Mouse (Mus musculus): ENCODE results near the gene Armh3. TPM values are rescaled to one million over a fixed set of nuclear protein-coding genes. Genes with fewer than 3 reads are reported as not detected.

The Armh3 gene
- polyA plus RNA-seq, 1 experiment from 2014 or later = 18.8 TPM

DNA sequence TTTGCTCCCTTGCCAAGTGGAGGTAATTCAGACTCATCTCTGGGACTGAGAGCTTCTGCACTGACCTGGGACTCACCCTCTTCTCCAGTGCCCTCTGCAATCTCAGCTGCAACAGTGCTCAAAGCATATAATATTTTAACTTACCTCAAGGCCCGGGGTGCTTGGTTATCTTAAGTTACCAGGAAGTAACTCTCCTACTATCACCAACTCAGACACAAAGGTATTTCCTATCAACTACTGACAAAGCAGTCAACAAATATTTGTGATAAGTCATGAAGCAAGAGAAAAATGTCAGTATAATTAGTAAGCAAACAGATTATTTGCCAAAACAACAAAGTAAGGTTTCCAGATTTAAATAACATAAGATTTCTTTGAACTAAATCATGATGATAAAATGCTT is 125.0 kb downstream of the Armh3 start:
- H3K27ac ChIP-seq = no peak overlapping the region
- ATAC-seq (replicated peaks; ENCODE audit: low FRiP score) = no peak
- H3K4me2 ChIP-seq = no peak overlapping the region
- H3K4me3 ChIP-seq (replicated peaks) = no peak overlapping the region
- no peaks in the 10 kb centered on the region for H3K27me3 ChIP-seq
- H3K9ac ChIP-seq = no peak overlapping the region
- H3K9me3 ChIP-seq (replicated peaks) = no peaks in the 10 kb centered on the region
- WGBS = 55% methylated on average over 1 of the region's 1 CpGs
- peaks cover 8% of the 10 kb centered on the region for H3K4me1 ChIP-seq
- no peaks in the 10 kb centered on the region for H3K36me3 ChIP-seq

GRCm38 (mm10) chr19:45855284-45855920 is 142.9 kb downstream of the Armh3 start:
- H3K4me1 ChIP-seq = no peaks in the 10 kb centered on the region
- no peaks in the 10 kb centered on the region for H3K27me3 ChIP-seq
- H3K9ac ChIP-seq = no peak overlapping the region
- H3K36me3 ChIP-seq = no peaks in the 10 kb centered on the region
- no peaks in the 10 kb centered on the region for H3K9me3 ChIP-seq (replicated peaks)
- no peak overlapping the region for H3K4me2 ChIP-seq
- H3K4me3 ChIP-seq (replicated peaks) = no peak overlapping the region
- ATAC-seq (replicated peaks; ENCODE audit: low FRiP score) = no peak
- WGBS = 51% methylated on average over 8 of the region's 8 CpGs
- no peak overlapping the region for H3K27ac ChIP-seq

DNA sequence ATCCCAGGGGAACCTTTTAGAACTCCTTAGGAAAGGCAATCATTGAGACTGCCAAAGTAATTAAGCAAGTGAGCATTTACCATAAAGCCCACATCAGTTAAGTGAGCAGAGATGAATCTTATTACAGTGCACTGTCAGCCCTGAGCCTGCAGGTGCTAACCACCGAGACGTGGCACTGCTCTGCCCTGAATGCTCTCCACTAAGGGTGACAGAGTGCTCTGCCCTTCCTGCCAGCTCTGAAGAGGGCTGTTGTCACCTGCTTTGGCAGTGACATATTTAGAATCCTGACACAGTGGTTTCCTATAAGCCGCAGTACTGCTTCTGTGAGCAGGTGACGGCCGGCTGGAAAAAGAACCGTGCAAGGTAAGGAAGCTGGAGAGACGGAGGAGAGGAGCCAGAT is 143.8 kb downstream of the Armh3 start:
- WGBS = 73% methylated on average over 7 of the region's 7 CpGs
- no peaks in the 10 kb centered on the region for H3K36me3 ChIP-seq

DNA sequence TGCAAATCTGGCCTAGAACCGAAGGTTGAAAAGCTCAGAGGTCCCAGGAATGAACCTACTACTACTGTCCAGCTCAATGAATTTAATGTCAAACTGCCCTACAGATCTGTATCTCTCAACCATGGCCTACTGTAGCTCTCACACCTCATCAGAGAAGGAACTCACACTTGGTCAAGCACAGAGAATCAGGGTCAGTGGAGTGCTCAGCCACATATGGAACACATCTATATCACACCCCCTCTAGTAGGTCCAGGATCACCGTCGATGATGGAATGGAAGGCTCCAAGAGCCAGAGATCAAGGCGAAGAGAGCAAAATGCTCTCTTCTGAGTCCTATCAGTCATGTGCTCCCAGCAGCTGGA is 150.6 kb downstream of the Armh3 start:
- Histone ChIP-seq H3K27me3 (no peaks in the 10 kb centered on the region), H3K9me3 (replicated peaks) (no peaks in the 10 kb centered on the region), H3K36me3 (no peaks in the 10 kb centered on the region), H3K27ac (no peak overlapping the region), H3K4me2 (no peak overlapping the region), H3K4me3 (replicated peaks) (no peak overlapping the region), H3K9ac (no peak overlapping the region), H3K4me1 (no peaks in the 10 kb centered on the region)
- no peak for ATAC-seq (replicated peaks; ENCODE audit: low FRiP score)
- 86% methylated on average over 4 of the region's 4 CpGs for WGBS

More for the DNA sequence above, 143.8 kb downstream of the Armh3 start:
- Histone ChIP-seq H3K4me3 (replicated peaks) (no peak overlapping the region), H3K4me1 (no peaks in the 10 kb centered on the region), H3K9me3 (replicated peaks) (no peaks in the 10 kb centered on the region), H3K4me2 (no peak overlapping the region), H3K27me3 (no peaks in the 10 kb centered on the region), H3K27ac (no peak overlapping the region), H3K9ac (no peak overlapping the region)
- ATAC-seq (replicated peaks; ENCODE audit: low FRiP score) = no peak

- 0 out of 2 replicates have a peak, but pooled peaks cover under 1% of the 10 kb centered on the region for H3K36me3 ChIP-seq
- H3K9me3 ChIP-seq (replicated peaks) = no peaks in the 10 kb centered on the region
- no peak overlapping the region for H3K27ac ChIP-seq
- H3K9ac ChIP-seq = no peak overlapping the region
- H3K27me3 ChIP-seq = no peaks in the 10 kb centered on the region
- no peak overlapping the region for H3K4me3 ChIP-seq (replicated peaks)
- H3K4me1 ChIP-seq = no peaks in the 10 kb centered on the region
- 95% methylated on average over 3 of the region's 3 CpGs for WGBS
- ATAC-seq (replicated peaks; ENCODE audit: low FRiP score) = no peak
- no peak overlapping the region for H3K4me2 ChIP-seq
Observed at GRCm38 (mm10) chr19:45847016-45847732, 151.1 kb downstream of the Armh3 start.

GRCm38 (mm10) chr19:45844209-45844608 is 154.1 kb downstream of the Armh3 start:
- Histone ChIP-seq H3K27me3 (no peaks in the 10 kb centered on the region), H3K4me2 (no peak overlapping the region), H3K4me1 (no peaks in the 10 kb centered on the region), H3K36me3 (peaks cover 10% of the 10 kb centered on the region; the same call in 1 of the 2 replicates), H3K27ac (no peak overlapping the region), H3K9me3 (replicated peaks) (no peaks in the 10 kb centered on the region), H3K4me3 (replicated peaks) (no peak overlapping the region), H3K9ac (no peak overlapping the region)
- 84% methylated on average over 3 of the region's 3 CpGs for WGBS
- no peak for ATAC-seq (replicated peaks; ENCODE audit: low FRiP score)

- Histone ChIP-seq H3K9ac (no peak overlapping the region), H3K36me3 (peaks cover 10% of the 10 kb centered on the region; the same call in 1 of the 2 replicates), H3K4me2 (no peak overlapping the region), H3K9me3 (replicated peaks) (no peaks in the 10 kb centered on the region), H3K27me3 (no peaks in the 10 kb centered on the region), H3K4me1 (no peaks in the 10 kb centered on the region), H3K27ac (no peak overlapping the region), H3K4me3 (replicated peaks) (no peak overlapping the region)
- no peak for ATAC-seq (replicated peaks; ENCODE audit: low FRiP score)
- 50% methylated on average over 10 of the region's 10 CpGs for WGBS
Observed at GRCm38 (mm10) chr19:45843424-45843823, 154.9 kb downstream of the Armh3 start.

- ATAC-seq (replicated peaks; ENCODE audit: low FRiP score) = no peak
Observed at GRCm38 (mm10) chr19:45837050-45837994, 161.0 kb downstream of the Armh3 start.

GRCm38 (mm10) chr19:45835490-45835889 is 162.8 kb downstream of the Armh3 start:
- Histone ChIP-seq H3K4me1 (0 out of 2 replicates have a peak, but pooled peaks cover 9% of the 10 kb centered on the region), H3K36me3 (no peaks in the 10 kb centered on the region), H3K9me3 (replicated peaks) (no peaks in the 10 kb centered on the region), H3K9ac (no peak overlapping the region), H3K4me3 (replicated peaks) (no peak overlapping the region), H3K27me3 (no peaks in the 10 kb centered on the region), H3K27ac (no peak overlapping the region), H3K4me2 (no peak overlapping the region)
- ATAC-seq (replicated peaks; ENCODE audit: low FRiP score) = no peak
- WGBS = 76% methylated on average over 10 of the region's 10 CpGs

More at GRCm38 (mm10) chr19:45837050-45837994, 161.0 kb downstream of the Armh3 start:
- Histone ChIP-seq H3K36me3 (peaks cover 10% of the 10 kb centered on the region; the same call in 1 of the 2 replicates), H3K9me3 (replicated peaks) (no peaks in the 10 kb centered on the region), H3K9ac (no peak overlapping the region), H3K4me1 (0 out of 2 replicates have a peak, but pooled peaks cover 5% of the 10 kb centered on the region), H3K27me3 (no peaks in the 10 kb centered on the region), H3K4me2 (no peak overlapping the region), H3K27ac (no peak overlapping the region), H3K4me3 (replicated peaks) (no peak overlapping the region)
- 56% methylated on average over 12 of the region's 12 CpGs for WGBS

GRCm38 (mm10) chr19:45833665-45834064 is 164.6 kb downstream of the Armh3 start:
- WGBS = 82% methylated on average over 10 of the region's 10 CpGs
- H3K9me3 ChIP-seq (replicated peaks) = no peaks in the 10 kb centered on the region
- H3K27me3 ChIP-seq = no peaks in the 10 kb centered on the region
- no peak overlapping the region for H3K27ac ChIP-seq
- no peaks in the 10 kb centered on the region for H3K36me3 ChIP-seq
- no peak for ATAC-seq (replicated peaks; ENCODE audit: low FRiP score)
- H3K9ac ChIP-seq = no peak overlapping the region
- H3K4me2 ChIP-seq = no peak overlapping the region
- H3K4me3 ChIP-seq (replicated peaks) = no peak overlapping the region
- H3K4me1 ChIP-seq = 0 out of 2 replicates have a peak, but pooled peaks cover 9% of the 10 kb centered on the region

DNA sequence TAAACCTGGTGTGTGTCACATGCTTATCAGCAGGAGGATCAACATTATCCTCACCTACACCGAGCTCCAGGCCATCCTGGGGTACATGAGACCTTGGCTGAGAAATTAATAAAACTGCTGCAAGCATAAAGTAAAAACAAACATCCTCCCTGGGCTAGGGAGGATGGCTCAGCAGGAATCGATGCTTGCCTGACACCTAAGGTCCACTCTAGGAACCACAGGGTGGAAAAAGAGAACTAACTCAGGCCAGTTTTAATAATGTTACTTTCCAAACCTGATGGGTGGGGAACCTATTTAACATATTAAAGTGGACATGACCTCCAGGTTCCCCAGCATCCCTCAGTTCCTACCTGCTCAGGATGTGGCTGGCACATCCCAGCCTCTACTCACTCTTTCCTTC is 167.6 kb downstream of the Armh3 start:
- ATAC-seq (replicated peaks; ENCODE audit: low FRiP score) = no peak
- Histone ChIP-seq H3K36me3 (0 out of 2 replicates have a peak, but pooled peaks cover 4% of the 10 kb centered on the region), H3K4me1 (0 out of 2 replicates have a peak, but pooled peaks cover 4% of the 10 kb centered on the region), H3K4me2 (no peak overlapping the region), H3K9ac (no peak overlapping the region), H3K27me3 (no peaks in the 10 kb centered on the region), H3K27ac (no peak overlapping the region), H3K9me3 (replicated peaks) (no peaks in the 10 kb centered on the region), H3K4me3 (replicated peaks) (no peak overlapping the region)
- WGBS = 27% methylated on average over 2 of the region's 2 CpGs

Data from kidney, embryonic 15.5 days (tissue).